Mouse (Mus musculus): Measurements from ENCODE around the gene Btg4. TPM values are rescaled to one million over a fixed set of nuclear protein-coding genes. Genes with fewer than 3 reads are reported as not detected.
A peak's percentile ranks its signal among the peaks of the same experiment; 100 is the strongest.
"Not testable (repeated sequence)": the region's sequence is repeated elsewhere in the genome, so short reads cannot be mapped to it uniquely, and the experiment has no call there.

Gene Btg4
- polyA plus RNA-seq, 1 experiment from 2014 or later = not detected

DNA sequence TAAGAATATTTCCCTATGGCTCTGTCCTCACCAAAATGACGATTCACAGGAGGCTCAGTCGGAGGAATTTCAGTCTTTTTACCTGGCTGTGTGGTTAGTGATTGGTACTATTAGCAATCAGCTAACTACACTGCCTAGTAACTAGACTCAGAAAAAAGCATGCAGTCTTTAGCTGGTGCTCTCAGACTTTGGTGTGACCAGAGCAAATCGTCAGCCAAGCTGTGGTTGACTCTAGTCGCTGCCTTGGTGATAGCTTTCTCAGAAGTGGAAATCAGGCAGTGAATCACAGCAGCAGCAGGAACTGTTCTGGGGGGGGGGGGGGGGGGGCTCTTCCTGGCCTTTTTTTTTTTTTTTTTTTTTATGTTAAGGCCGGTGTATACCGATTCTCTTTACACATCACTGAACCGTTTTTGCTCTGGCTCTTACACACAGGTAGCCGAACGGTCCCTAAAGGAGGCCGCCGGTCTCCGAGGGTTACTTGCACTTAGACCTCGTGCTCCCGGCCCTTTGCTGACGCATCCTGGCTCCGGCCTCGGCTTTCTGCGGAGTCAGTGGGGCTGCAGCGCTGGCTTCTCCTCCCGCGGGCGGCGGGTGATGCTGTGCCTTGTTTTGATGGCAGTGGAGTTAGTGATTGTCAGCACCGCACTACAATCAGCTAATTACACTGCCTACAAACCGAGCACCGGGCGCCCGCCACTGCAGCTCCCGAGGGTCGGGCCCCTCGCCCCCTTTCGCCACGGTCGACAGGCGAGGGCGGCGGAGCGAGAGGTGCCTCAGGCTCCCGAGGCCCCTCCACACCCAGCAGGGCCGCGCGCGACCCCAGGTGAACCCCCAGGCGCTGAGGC is 42.5 kb downstream of the Btg4 start:
- peaks cover 42% of the 10 kb centered on the region for H3K27me3 ChIP-seq (ENCODE audit: control insufficient read depth, insufficient read depth, low read depth, low read length)
- H3K4me2 ChIP-seq (ENCODE audit: low read depth, low read length) = peak overlapping the region; percentile 68
- H3K27ac ChIP-seq (ENCODE audit: low read length) = no peak overlapping the region
- 1% methylated on average over 44 of the region's 44 CpGs for WGBS (ENCODE audit: insufficient replicate concordance)
- H3K9ac ChIP-seq (ENCODE audit: low read depth, low read length) = no peak overlapping the region
- ATAC-seq (ENCODE audit: low read depth) = no peak
- no peaks in the 10 kb centered on the region for H3K9me3 ChIP-seq (replicated peaks; ENCODE audit: control insufficient read depth, low read length)
- no peaks in the 10 kb centered on the region for H3K36me3 ChIP-seq (ENCODE audit: control insufficient read depth, insufficient read depth)
- H3K4me1 ChIP-seq (ENCODE audit: control insufficient read depth, low read depth, low read length) = no peaks in the 10 kb centered on the region
- H3K4me3 ChIP-seq (ENCODE audit: low read depth, low read length) = peak overlapping the region; percentile 45

DNA sequence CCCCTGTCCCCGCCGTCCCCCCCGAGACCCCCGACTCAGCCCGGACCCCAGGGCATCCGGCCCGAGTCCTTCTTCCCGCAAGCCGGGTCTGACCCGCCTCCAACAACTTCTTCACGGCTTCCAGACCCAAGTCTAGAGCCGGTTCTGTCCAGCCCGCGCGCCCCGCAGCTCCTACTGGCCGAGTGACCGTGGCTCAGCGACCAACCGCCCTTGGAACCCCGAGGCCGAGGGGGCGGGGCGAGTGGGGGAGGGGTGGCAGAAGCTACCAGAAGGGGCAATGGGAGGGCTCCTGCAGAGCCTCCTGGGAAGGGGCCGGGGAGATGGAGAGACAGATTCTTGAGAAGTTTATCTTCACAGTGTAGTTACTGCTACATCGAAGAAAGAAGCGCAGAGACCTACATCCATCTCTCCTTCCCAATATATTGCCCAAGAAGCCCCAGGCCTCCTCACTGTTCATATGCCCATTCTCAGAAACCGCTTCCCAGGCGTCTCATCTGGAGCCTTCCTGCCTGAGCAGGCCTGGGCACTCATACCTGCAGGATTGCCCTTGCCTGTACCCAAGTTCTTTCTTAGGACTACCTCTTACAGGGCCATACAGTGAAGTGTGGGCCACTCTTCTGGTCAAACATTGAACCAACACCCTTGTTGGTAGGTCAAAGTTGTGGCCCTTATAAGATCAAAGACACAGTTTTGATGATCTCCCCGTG is 43.3 kb downstream of the Btg4 start:
- WGBS (ENCODE audit: insufficient replicate concordance) = 12% methylated on average over 30 of the region's 30 CpGs
- Histone ChIP-seq H3K27me3 (ENCODE audit: control insufficient read depth, insufficient read depth, low read depth, low read length) (peaks cover 42% of the 10 kb centered on the region), H3K9me3 (replicated peaks; ENCODE audit: control insufficient read depth, low read length) (no peaks in the 10 kb centered on the region), H3K36me3 (ENCODE audit: control insufficient read depth, insufficient read depth) (no peaks in the 10 kb centered on the region), H3K4me3 (ENCODE audit: low read depth, low read length) (peak overlapping the region; percentile 45), H3K9ac (ENCODE audit: low read depth, low read length) (no peak overlapping the region; the same call in 1 of the 2 replicates), H3K4me2 (ENCODE audit: low read depth, low read length) (peak overlapping the region; percentile 68), H3K4me1 (ENCODE audit: control insufficient read depth, low read depth, low read length) (no peaks in the 10 kb centered on the region), H3K27ac (ENCODE audit: low read length) (no peak overlapping the region)
- ATAC-seq (ENCODE audit: low read depth) = no peak

DNA sequence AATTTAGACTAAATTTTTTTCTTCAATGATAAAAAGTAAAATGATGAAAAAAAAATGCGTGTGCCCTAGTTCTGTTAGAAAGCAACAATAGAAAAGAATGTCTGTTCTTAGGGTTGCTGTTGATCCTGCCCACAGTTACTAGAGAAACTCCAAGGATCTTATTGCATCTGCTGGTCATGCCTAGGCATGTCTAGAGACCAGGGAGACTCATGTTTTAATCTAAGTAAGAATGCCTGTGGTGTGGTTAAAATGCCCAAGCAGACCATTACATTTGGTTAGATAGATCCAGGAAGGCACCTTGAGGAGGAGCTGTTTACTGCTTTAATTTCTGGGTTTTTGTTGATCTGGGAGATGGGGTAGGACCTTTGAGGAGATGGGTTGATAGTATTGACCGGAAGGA is 45.0 kb downstream of the Btg4 start:
- H3K4me3 ChIP-seq (ENCODE audit: low read depth, low read length) = no peak overlapping the region
- no peak overlapping the region for H3K4me2 ChIP-seq (ENCODE audit: low read depth, low read length)
- H3K4me1 ChIP-seq (ENCODE audit: control insufficient read depth, low read depth, low read length) = no peaks in the 10 kb centered on the region
- no peak overlapping the region for H3K9ac ChIP-seq (ENCODE audit: low read depth, low read length)
- H3K27me3 ChIP-seq (ENCODE audit: control insufficient read depth, insufficient read depth, low read depth, low read length) = peaks cover 37% of the 10 kb centered on the region
- no peaks in the 10 kb centered on the region for H3K36me3 ChIP-seq (ENCODE audit: control insufficient read depth, insufficient read depth)
- ATAC-seq (ENCODE audit: low read depth) = no peak
- no peaks in the 10 kb centered on the region for H3K9me3 ChIP-seq (replicated peaks; ENCODE audit: control insufficient read depth, low read length)
- H3K27ac ChIP-seq (ENCODE audit: low read length) = no peak overlapping the region
- 29% methylated on average over 2 of the region's 2 CpGs for WGBS (ENCODE audit: insufficient replicate concordance)

DNA sequence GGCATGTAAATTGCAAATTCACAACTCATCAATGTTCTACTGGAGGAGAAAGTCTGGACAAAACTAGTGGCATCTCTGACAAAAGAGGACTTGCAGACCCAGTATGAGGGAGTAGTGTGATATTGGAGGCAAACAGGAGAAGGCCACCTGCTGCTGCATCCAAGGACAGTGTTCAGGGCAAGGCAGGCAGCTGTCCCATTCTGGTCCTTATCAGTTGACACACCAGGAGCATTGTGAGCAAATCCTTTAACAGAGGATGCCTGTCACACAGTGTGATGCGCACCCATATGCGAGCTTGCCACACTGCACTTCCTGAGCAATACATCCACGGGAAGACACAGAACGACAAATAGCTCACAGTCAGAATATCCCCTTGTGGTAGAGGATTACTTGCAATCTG is 54.1 kb downstream of the Btg4 start:
- Histone ChIP-seq H3K4me3 (ENCODE audit: low read depth, low read length) (no peak overlapping the region), H3K27me3 (ENCODE audit: control insufficient read depth, insufficient read depth, low read depth, low read length) (no peaks in the 10 kb centered on the region), H3K36me3 (ENCODE audit: control insufficient read depth, insufficient read depth) (no peaks in the 10 kb centered on the region), H3K4me2 (ENCODE audit: low read depth, low read length) (no peak overlapping the region), H3K9me3 (replicated peaks; ENCODE audit: control insufficient read depth, low read length) (no peaks in the 10 kb centered on the region), H3K4me1 (ENCODE audit: control insufficient read depth, low read depth, low read length) (no peaks in the 10 kb centered on the region), H3K27ac (ENCODE audit: low read length) (no peak overlapping the region), H3K9ac (ENCODE audit: low read depth, low read length) (no peak overlapping the region)
- no peak for ATAC-seq (ENCODE audit: low read depth)
- 39% methylated on average over 4 of the region's 4 CpGs for WGBS (ENCODE audit: insufficient replicate concordance)

DNA sequence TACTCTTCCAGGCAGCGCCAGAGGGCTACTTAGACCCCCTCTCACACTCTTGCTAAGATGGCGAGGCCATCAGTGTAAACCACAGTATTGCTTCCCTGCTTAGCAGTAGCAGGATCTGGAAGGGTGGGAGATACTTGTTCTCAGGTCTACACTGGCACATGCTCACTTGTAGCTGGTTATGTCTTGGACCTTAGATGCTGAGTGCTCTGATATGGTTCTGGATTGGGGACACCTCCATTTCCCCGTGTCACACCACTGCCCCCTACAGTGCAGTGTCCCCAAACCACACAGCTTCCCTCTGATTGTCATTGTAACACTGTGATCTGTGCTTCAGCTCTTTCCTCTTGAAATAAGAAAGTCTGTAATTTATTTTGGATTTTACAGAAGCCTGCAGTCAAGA is 76.3 kb downstream of the Btg4 start:
- no peak overlapping the region for H3K9ac ChIP-seq (ENCODE audit: low read depth, low read length)
- no peak overlapping the region for H3K4me2 ChIP-seq (ENCODE audit: low read depth, low read length)
- no peaks in the 10 kb centered on the region for H3K36me3 ChIP-seq (ENCODE audit: control insufficient read depth, insufficient read depth)
- no peaks in the 10 kb centered on the region for H3K27me3 ChIP-seq (ENCODE audit: control insufficient read depth, insufficient read depth, low read depth, low read length)
- no peak overlapping the region for H3K4me3 ChIP-seq (ENCODE audit: low read depth, low read length)
- 46% methylated on average over 3 of the region's 3 CpGs for WGBS (ENCODE audit: insufficient replicate concordance)
- H3K27ac ChIP-seq (ENCODE audit: low read length) = no peak overlapping the region
- peaks cover 4% of the 10 kb centered on the region for H3K4me1 ChIP-seq (ENCODE audit: control insufficient read depth, low read depth, low read length)
- ATAC-seq (ENCODE audit: low read depth) = no peak
- H3K9me3 ChIP-seq (replicated peaks; ENCODE audit: control insufficient read depth, low read length) = no peaks in the 10 kb centered on the region

DNA sequence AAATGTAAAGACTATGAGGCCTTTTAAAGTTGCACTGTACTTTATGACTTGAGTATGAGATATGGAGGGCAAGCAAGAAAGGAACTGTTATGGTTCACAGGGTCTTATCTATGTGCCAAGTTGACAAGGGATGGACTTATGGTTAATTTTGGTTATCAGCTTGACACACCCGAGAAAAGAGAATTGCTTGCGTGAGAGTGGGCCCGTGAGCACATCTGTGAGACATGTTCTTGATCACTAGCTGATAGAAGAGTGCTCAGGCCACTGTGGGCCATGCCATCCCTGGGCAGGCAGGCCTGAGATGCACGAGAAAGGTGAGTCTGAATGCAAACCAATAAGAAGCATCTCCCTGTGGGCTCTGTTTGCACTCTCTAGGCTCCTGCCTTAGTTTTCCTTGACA is 76.7 kb downstream of the Btg4 start:
- Histone ChIP-seq H3K4me3 (ENCODE audit: low read depth, low read length) (no peak overlapping the region), H3K4me2 (ENCODE audit: low read depth, low read length) (no peak overlapping the region), H3K9ac (ENCODE audit: low read depth, low read length) (no peak overlapping the region), H3K36me3 (ENCODE audit: control insufficient read depth, insufficient read depth) (no peaks in the 10 kb centered on the region), H3K27ac (ENCODE audit: low read length) (no peak overlapping the region), H3K4me1 (ENCODE audit: control insufficient read depth, low read depth, low read length) (peaks cover 4% of the 10 kb centered on the region), H3K27me3 (ENCODE audit: control insufficient read depth, insufficient read depth, low read depth, low read length) (no peaks in the 10 kb centered on the region), H3K9me3 (replicated peaks; ENCODE audit: control insufficient read depth, low read length) (no peaks in the 10 kb centered on the region)
- WGBS (ENCODE audit: insufficient replicate concordance) = 30% methylated on average over 4 of the region's 4 CpGs
- ATAC-seq (ENCODE audit: low read depth) = peak; percentile 43; the same call in 1 of the 2 replicates

DNA sequence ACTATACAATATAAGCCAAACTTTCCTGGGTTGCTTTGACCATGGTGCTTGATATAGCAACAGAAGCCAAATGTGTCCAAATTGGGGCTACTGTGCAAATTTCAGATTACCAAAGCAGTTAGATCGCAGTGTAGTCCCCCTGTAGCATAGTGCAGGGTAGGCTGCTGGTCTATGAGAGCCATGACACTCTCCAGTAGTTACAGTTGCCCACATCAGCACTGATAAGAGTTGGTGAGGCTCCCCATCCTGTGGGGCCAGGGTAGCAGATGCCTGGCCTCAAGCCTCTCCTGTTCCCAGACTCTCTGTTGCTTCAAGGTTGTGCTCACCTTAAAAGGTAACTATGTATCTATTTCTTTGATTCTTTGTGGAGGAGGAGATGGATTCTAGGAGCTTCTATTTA is 77.1 kb downstream of the Btg4 start:
- no peaks in the 10 kb centered on the region for H3K27me3 ChIP-seq (ENCODE audit: control insufficient read depth, insufficient read depth, low read depth, low read length)
- H3K9ac ChIP-seq (ENCODE audit: low read depth, low read length) = no peak overlapping the region
- no peak overlapping the region for H3K27ac ChIP-seq (ENCODE audit: low read length)
- WGBS (ENCODE audit: insufficient replicate concordance) = 52% methylated on average over 1 of the region's 1 CpGs
- no peak overlapping the region for H3K4me3 ChIP-seq (ENCODE audit: low read depth, low read length)
- ATAC-seq (ENCODE audit: low read depth) = peak; percentile 71
- peaks cover 4% of the 10 kb centered on the region for H3K4me1 ChIP-seq (ENCODE audit: control insufficient read depth, low read depth, low read length)
- no peak overlapping the region for H3K4me2 ChIP-seq (ENCODE audit: low read depth, low read length)
- no peaks in the 10 kb centered on the region for H3K36me3 ChIP-seq (ENCODE audit: control insufficient read depth, insufficient read depth)
- H3K9me3 ChIP-seq (replicated peaks; ENCODE audit: control insufficient read depth, low read length) = no peaks in the 10 kb centered on the region

DNA sequence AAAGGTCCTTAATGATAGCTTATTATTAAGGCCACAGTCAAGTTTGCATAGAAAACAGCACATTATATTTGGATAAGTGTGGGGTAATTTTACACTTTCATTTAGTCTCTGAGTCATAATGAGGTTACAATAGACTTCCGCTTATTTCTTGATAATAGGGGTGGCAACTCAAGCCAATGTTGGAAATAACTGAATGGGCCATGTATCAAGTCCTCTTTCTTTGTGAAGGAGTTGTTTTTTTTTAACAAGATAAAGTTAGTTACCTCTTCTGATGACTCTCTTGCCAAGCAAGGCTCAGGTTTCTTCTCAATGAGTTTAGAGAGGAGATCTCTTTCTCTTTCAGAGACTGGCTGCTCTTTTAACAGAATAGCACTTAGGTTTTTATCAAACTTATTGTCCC is 77.6 kb downstream of the Btg4 start:
- H3K9ac ChIP-seq (ENCODE audit: low read depth, low read length) = no peak overlapping the region
- no peak overlapping the region for H3K4me3 ChIP-seq (ENCODE audit: low read depth, low read length)
- H3K27me3 ChIP-seq (ENCODE audit: control insufficient read depth, insufficient read depth, low read depth, low read length) = no peaks in the 10 kb centered on the region
- no peak overlapping the region for H3K27ac ChIP-seq (ENCODE audit: low read length)
- no peak overlapping the region for H3K4me2 ChIP-seq (ENCODE audit: low read depth, low read length)
- no peak for ATAC-seq (ENCODE audit: low read depth)
- WGBS (ENCODE audit: insufficient replicate concordance) = 68% methylated on average over 1 of the region's 1 CpGs
- peaks cover 4% of the 10 kb centered on the region for H3K4me1 ChIP-seq (ENCODE audit: control insufficient read depth, low read depth, low read length)
- no peaks in the 10 kb centered on the region for H3K36me3 ChIP-seq (ENCODE audit: control insufficient read depth, insufficient read depth)
- no peaks in the 10 kb centered on the region for H3K9me3 ChIP-seq (replicated peaks; ENCODE audit: control insufficient read depth, low read length)

DNA sequence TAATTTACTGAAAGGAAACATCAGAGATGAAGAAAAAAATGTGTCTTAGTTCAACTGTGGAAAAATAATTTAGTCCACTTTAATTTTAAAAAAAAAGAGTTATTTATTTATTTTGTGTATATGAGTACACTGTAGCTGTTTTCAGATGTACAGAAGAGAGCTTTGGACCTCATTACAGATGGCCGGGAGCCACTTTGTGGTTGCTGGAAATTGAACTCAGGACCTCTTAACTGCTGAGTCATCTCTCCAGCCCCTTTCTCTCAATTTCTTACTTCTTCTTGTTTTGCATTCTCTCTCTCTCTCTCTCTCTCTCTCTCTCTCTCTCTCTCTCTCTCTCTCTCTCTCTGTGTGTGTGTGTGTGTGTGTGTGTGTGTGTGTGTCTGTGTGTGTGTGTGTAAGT is 78.7 kb downstream of the Btg4 start:
- H3K36me3 ChIP-seq (ENCODE audit: control insufficient read depth, insufficient read depth) = not testable (repeated sequence)
- WGBS (ENCODE audit: insufficient replicate concordance) = 44% methylated on average over 1 of the region's 1 CpGs

More for the DNA sequence above, 78.7 kb downstream of the Btg4 start:
- not testable (repeated sequence) for ATAC-seq (ENCODE audit: low read depth); H3K4me2 ChIP-seq (ENCODE audit: low read depth, low read length); H3K4me1 ChIP-seq (ENCODE audit: control insufficient read depth, low read depth, low read length); H3K27ac ChIP-seq (ENCODE audit: low read length); H3K9ac ChIP-seq (ENCODE audit: low read depth, low read length); H3K4me3 ChIP-seq (ENCODE audit: low read depth, low read length); H3K27me3 ChIP-seq (ENCODE audit: control insufficient read depth, insufficient read depth, low read depth, low read length); H3K9me3 ChIP-seq (replicated peaks; ENCODE audit: control insufficient read depth, low read length)

All from liver, embryonic 16.5 days (tissue).